Comparison of ENCODE assay signal across 13 mouse cellular contexts in the genomic region with DNA sequence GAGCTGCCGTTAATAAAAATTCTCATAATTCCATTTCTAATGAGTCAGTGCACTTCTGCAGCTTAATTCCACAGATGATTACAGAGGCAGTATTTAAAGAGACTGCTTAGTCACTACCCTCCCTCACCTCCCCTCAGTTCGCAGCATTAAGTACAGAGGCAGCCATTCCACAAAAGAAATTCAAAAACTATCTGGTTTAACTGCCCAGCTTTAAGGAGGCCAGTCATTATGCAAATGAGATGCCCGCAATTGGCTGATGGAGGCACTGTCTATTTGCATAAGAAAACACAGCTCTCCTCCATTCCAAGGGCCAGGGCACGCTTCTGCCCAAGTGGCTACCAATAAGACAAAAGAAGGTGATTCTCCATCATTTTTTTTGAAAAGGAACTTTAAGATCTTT.
DNase-seq lines count a peak whose midpoint lies in the region; ATAC-seq lines count a peak whose summit lies in the region.
"Had no signal": no experiment of that assay in that cellular context is flagged by ENCODE, and none has a peak within 500 bp of the region (broad histone marks: within the 10 kb centered on the region; RNA-seq: fewer than 3 reads in every experiment).

No protein-coding gene starts in this region.

- H3K9me3 ChIP-seq in forebrain, embryonic 13.5 days (replicated peaks) = peaks cover 9% of the 10 kb centered on the region; the same call in 1 of the 2 replicates
- H3K9me3 ChIP-seq: heart, embryonic 15.5 days; liver, embryonic 12.5 days had no signal

- H3K27ac ChIP-seq in forebrain, embryonic 13.5 days = no peak overlapping the region
- H3K27ac ChIP-seq: heart, embryonic 15.5 days; liver, embryonic 12.5 days had no signal

- peaks cover 25% of the 10 kb centered on the region for H3K4me1 ChIP-seq in forebrain, embryonic 13.5 days
- H3K4me1 ChIP-seq: heart, embryonic 15.5 days; liver, embryonic 12.5 days had no signal

- H3K4me2 ChIP-seq in forebrain, embryonic 13.5 days = no peak overlapping the region
- H3K4me2 ChIP-seq: heart, embryonic 15.5 days; liver, embryonic 12.5 days had no signal

- WGBS in forebrain, embryonic 13.5 days = 4% methylated on average over 4 of the region's 4 CpGs

- no peak overlapping the region for H3K9ac ChIP-seq in forebrain, embryonic 13.5 days
- H3K9ac ChIP-seq: heart, embryonic 15.5 days; liver, embryonic 12.5 days had no signal

- H3K36me3 ChIP-seq in forebrain, embryonic 13.5 days (ENCODE audit: poor library complexity, severe bottlenecking) = no peaks in the 10 kb centered on the region
- H3K36me3 ChIP-seq: heart, embryonic 15.5 days; liver, embryonic 12.5 days had no signal

- H3K4me3 ChIP-seq in forebrain, embryonic 13.5 days = no peak overlapping the region
- H3K4me3 ChIP-seq: erythroblast, embryonic 14.5 days; heart, embryonic 15.5 days; liver, embryonic 12.5 days; myocyte had no signal

- peak; percentile 89 for ATAC-seq in forebrain, embryonic 13.5 days
- no peak for ATAC-seq in monocyte, adult 5-6 weeks (replicated peaks; ENCODE audit: insufficient number of reproducible peaks, low FRiP score, low TSS enrichment, poor library complexity, severe bottlenecking)
- ATAC-seq: liver, embryonic 12.5 days had no signal

- DNase-seq in ES-CJ7 (ENCODE audit: low read depth, low spot score) (peak; percentile 35), ZHBTc4 (ENCODE audit: low read depth, low spot score) (peak; percentile 19)
- DNase-seq in mesoderm, embryonic 11.5 days (ENCODE audit: low read depth, low spot score) = peak; percentile 48
- DNase-seq in gastrocnemius, adult 8-10 months (ENCODE audit: low spot score in 2 of 2) = no peak
- DNase-seq in thymus, postnatal 14 days = no peak
- DNase-seq in layer of hippocampus, adult 9-10 months (ENCODE audit: low spot score) = no peak
- DNase-seq: layer of hippocampus, postnatal 36 days had no signal

- no peaks in the 10 kb centered on the region for H3K27me3 ChIP-seq in forebrain, embryonic 13.5 days
- H3K27me3 ChIP-seq: heart, embryonic 15.5 days; liver, embryonic 12.5 days had no signal

Comparison
In these comparisons a context has a peak if more than half of its experiments do, and no peak if none do; other contexts are left out.
1. DNase-seq: peak in ES-CJ7 (single experiment), ZHBTc4 (single experiment) and mesoderm, embryonic 11.5 days (single experiment); none in gastrocnemius, adult 8-10 months (0 of 2), thymus, postnatal 14 days (single experiment) and layer of hippocampus, adult 9-10 months (single experiment).